Mouse (Mus musculus) embryonic stem cell, embryonic (primary cell): ENCODE data around the gene Vmn1r24.
"Not testable (repeated sequence)": the region's sequence is repeated elsewhere in the genome, so short reads cannot be mapped to it uniquely, and the experiment has no call there.

ENCODE experiments used
- CTCF ChIA-PET, 4 experiments: fragments of 300-600 bp in 2 of 4; fragments of 350-600 bp in 2 of 4; sonication (Branson Sonifier 250); formaldehyde crosslinking; loops; one replicate each; lab custom pipeline; 2022; ENCODE audit warnings: inconsistent platforms in 2 of 4; lab: Charles Lee
- POLR2A ChIA-PET, 4 experiments: fragments of 300-600 bp in 2 of 4; fragments of 350-600 bp in 2 of 4; sonication (Branson Sonifier 250); formaldehyde crosslinking; loops; one replicate each; lab custom pipeline; 2022; ENCODE audit warnings: antibody characterized with exemption in 4 of 4, inconsistent platforms in 1 of 4; lab: Charles Lee

Vmn1r24 gene

DNA sequence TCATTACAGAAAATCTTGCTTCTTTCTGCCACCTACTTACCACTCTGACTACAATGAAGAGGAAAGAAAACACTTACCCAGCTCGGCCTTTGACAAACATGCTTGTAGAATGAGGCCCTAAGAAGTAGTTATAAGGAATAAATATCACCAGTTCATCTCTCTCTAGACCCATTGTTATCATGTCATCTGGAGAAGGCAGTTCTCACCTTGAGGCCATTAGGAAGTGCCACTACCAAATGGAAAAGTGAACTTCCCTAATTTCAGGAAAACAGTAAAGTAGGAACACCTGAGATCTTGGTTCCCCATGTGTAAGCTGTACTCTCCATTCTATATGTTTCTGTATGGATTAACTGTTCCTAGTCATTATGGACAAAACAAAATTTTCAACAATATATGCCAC lies at the start of gene Vmn1r24:
Gene Vmn1r24 (minus strand): TSS at position 101 of the 400 bp plus-strand sequence.
- CTCF ChIA-PET, POLR2A ChIA-PET: not testable (repeated sequence)

DNA sequence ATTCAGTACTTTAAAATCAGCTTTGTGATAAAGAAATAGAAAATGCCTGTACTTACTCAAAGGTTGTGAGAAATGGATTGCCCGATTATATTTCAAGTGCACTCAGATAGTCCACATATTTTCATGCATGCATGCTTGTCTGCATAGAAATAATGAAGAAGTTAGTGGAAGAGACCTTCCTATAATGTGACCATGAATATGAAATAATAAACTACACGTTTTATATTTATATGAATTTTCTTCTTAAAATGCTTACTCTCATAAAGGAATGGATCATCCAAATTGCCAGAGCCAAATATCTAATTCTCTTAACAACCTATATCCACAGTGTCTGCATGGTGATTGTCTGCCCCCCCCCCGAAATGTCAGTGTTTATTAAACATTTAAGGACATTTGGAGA lies 19.4 kb upstream of the Vmn1r24 start, which contains the start of gene Vmn1r25:
Gene Vmn1r25 (minus strand): TSS at position 101 of the 400 bp plus-strand sequence.
- ChIA-PET CTCF (no interaction called here), POLR2A (no interaction called here)

DNA sequence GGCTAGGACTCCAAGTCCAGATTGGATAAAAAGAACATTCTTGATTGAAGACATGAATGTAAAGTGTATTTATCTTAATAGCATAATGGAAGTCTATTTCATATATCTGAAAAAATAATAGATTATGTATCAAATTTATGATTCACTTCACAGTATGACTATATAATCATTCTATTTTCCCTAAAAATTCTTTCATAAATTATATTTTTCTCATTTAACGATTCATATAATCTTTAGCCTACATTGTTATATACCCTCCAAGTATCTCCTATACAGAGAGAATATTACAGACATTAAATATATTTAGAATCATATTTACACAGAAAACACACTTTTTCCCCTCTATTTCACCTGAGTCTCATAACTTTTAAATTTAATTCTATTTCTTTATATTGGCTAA lies 34.6 kb downstream of the Vmn1r24 start, which contains the start of gene Vmn1r23:
Gene Vmn1r23 (minus strand): TSS at position 101 of the 400 bp plus-strand sequence.
- ChIA-PET POLR2A (no interaction called here), CTCF (no interaction called here)

DNA sequence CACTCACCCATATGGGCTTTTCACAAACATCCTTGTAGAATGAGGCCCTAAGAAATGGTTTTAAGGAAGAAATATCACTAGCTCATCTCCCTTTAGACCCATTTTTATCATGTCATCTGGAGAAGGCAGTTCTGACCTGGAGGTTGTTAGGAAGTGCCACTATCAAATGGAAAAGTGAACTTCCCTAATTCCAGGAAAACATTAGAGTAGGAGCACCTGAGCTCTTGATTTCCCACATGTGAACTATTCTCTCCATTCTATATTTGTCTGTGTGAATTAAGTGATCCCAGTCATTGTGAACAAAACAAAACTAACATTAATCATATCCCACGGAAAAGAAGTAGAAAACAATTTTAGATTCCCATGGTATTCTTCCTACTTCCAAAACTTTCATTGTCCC lies 53.4 kb downstream of the Vmn1r24 start, which contains the start of gene Vmn1r22:
Gene Vmn1r22 (minus strand): TSS at position 101 of the 400 bp plus-strand sequence.
- POLR2A ChIA-PET, result no interaction called here
- CTCF ChIA-PET, result interaction anchor here in 1 of 4 experiments (0.7 kb wide), 1 partner anchor 12 kb away, joined by 5 read pairs; no protein-coding TSS in a partner anchor
